8 mouse cellular contexts compared by ENCODE assay signal in the genomic region with DNA sequence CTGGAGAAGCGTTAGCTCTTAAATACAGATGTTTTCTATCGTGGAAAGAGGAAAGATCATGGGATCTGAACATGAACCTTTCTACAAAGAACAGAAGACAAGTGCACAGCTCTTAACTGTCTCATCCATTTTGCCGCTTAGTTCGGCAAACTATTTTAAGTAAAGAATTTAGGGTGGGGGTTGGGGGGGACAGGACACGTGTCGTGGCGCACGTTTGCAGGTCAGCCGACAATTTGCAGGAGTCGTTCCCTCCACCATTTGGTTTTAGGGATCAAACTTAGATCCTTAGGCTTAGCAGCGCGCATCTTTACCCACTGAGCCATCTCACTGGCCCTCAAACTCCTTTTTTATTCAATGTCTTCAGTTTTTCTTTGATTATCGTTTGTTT. TPM values are rescaled to one million over a fixed set of nuclear protein-coding genes. Genes with fewer than 3 reads are reported as not detected.
DNase-seq lines count a peak whose midpoint lies in the region; ATAC-seq and TF ChIP-seq lines count a peak whose summit lies in the region.

No protein-coding gene starts in this region.

- H3K9me3 ChIP-seq in embryonic facial prominence, embryonic 10.5 days, result no peaks in the 10 kb centered on the region
- no peaks in the 10 kb centered on the region for H3K9me3 ChIP-seq in hindbrain, embryonic 14.5 days (ENCODE audit: control insufficient read depth, low read length)
- no peaks in the 10 kb centered on the region for H3K9me3 ChIP-seq in midbrain, embryonic 15.5 days

- under 1% methylated on average over 13 of the region's 13 CpGs for whole genome bisulfite sequencing in embryonic facial prominence, embryonic 10.5 days
- WGBS in hindbrain, embryonic 14.5 days, result 3% methylated on average over 13 of the region's 13 CpGs
- WGBS in midbrain, embryonic 15.5 days, result under 1% methylated on average over 13 of the region's 13 CpGs

- H3K27ac ChIP-seq in layer of hippocampus, adult 2 months, result peak overlapping the region; percentile 93
- peak overlapping the region; percentile 99 for H3K27ac ChIP-seq in embryonic facial prominence, embryonic 10.5 days (replicated peaks)
- 0 out of 2 replicates have a peak overlapping the region, but pooled peaks have one; percentile 100 for H3K27ac ChIP-seq in hindbrain, embryonic 14.5 days
- peak overlapping the region; percentile 99 for H3K27ac ChIP-seq in midbrain, embryonic 15.5 days

- peak overlapping the region; percentile 82 for H3K4me2 ChIP-seq in hindbrain, embryonic 14.5 days (replicated peaks)
- H3K4me2 ChIP-seq in midbrain, embryonic 15.5 days, result peak overlapping the region; percentile 63

- ATAC-seq in hindbrain, embryonic 14.5 days (ENCODE audit: low FRiP score), result no peak
- no peak for ATAC-seq in midbrain, embryonic 15.5 days (replicated peaks)

- H3K9ac ChIP-seq in hindbrain, embryonic 14.5 days, result peak overlapping the region; percentile 98
- peak overlapping the region; percentile 96 for H3K9ac ChIP-seq in midbrain, embryonic 15.5 days

- no peaks in the 10 kb centered on the region for H3K36me3 ChIP-seq in embryonic facial prominence, embryonic 10.5 days (replicated peaks)
- H3K36me3 ChIP-seq in hindbrain, embryonic 14.5 days (replicated peaks; ENCODE audit: control insufficient read depth, insufficient read depth), result no peaks in the 10 kb centered on the region
- no peaks in the 10 kb centered on the region for H3K36me3 ChIP-seq in midbrain, embryonic 15.5 days (replicated peaks)

- H3K27me3 ChIP-seq in embryonic facial prominence, embryonic 10.5 days (replicated peaks; ENCODE audit: low read depth, poor library complexity, severe bottlenecking), result no peaks in the 10 kb centered on the region
- no peaks in the 10 kb centered on the region for H3K27me3 ChIP-seq in hindbrain, embryonic 14.5 days (ENCODE audit: control insufficient read depth, insufficient read depth, low read length)
- H3K27me3 ChIP-seq in midbrain, embryonic 15.5 days (replicated peaks), result no peaks in the 10 kb centered on the region

- no peak for DNase-seq in layer of hippocampus, adult 2 months (ENCODE audit: low spot score in 2 of 2)
- DNase-seq in layer of hippocampus, postnatal 25 days (ENCODE audit: extremely low spot score in 1 of 2, low spot score in 1 of 2), result no peak
- no peak for DNase-seq in embryonic facial prominence, embryonic 10.5 days (ENCODE audit: low spot score)
- DNase-seq in hindbrain, embryonic 14.5 days (ENCODE audit: low spot score), result no peak
- no peak for DNase-seq in adrenal gland, postnatal 4 days (ENCODE audit: low spot score in 2 of 2)
- DNase-seq in urinary bladder, adult 2 months (ENCODE audit: low spot score), result no peak
- no peak for DNase-seq in spleen, postnatal 14 days (ENCODE audit: low spot score in 2 of 2)

- H3K4me3 ChIP-seq in layer of hippocampus, adult 2 months, result peak overlapping the region; percentile 61
- H3K4me3 ChIP-seq in embryonic facial prominence, embryonic 10.5 days, result peak overlapping the region; percentile 92
- peak overlapping the region; percentile 84 for H3K4me3 ChIP-seq in hindbrain, embryonic 14.5 days (replicated peaks; ENCODE audit: low read length)
- peak overlapping the region; percentile 91 for H3K4me3 ChIP-seq in midbrain, embryonic 15.5 days

- peaks cover 47% of the 10 kb centered on the region for H3K4me1 ChIP-seq in embryonic facial prominence, embryonic 10.5 days
- H3K4me1 ChIP-seq in hindbrain, embryonic 14.5 days (replicated peaks; ENCODE audit: control insufficient read depth, insufficient read depth, low read length), result peaks cover 40% of the 10 kb centered on the region
- H3K4me1 ChIP-seq in midbrain, embryonic 15.5 days, result peaks cover 43% of the 10 kb centered on the region

- TF ChIP-seq CTCF in layer of hippocampus, adult 2 months (conservative IDR thresholded peaks at IDR 0.05), result no peak

RNA-seq across cellular contexts. Expression of a gene that starts 0.6 kb away (rescaled TPM):
- 10 to 100 TPM; 54.2 to 62.2 TPM for total RNA-seq in layer of hippocampus, adult 2 months (2021)
- total RNA-seq in layer of hippocampus, postnatal 25 days (2021), result 10 to 100 TPM; 42.9 to 54.3 TPM
- polyA plus RNA-seq in embryonic facial prominence, embryonic 10.5 days (2016; fragmentation: Nextera tagmentation; extraction: Ambion mirVana), result 6.9 and 7.0 TPM in 2 replicates
- polyA plus RNA-seq in hindbrain, embryonic 14.5 days (2014; fragmentation: Nextera tagmentation; extraction: Ambion mirVana), result 8.0 and 8.8 TPM in 2 replicates
- polyA plus RNA-seq in midbrain, embryonic 15.5 days (2015; fragmentation: Nextera tagmentation; extraction: Ambion mirVana), result 8.7 and 9.1 TPM in 2 replicates
- total RNA-seq in adrenal gland, postnatal 4 days (2021), result 10 to 100 TPM; 46.5 to 52.7 TPM
- 9.2 and 17.4 TPM in 2 replicates for polyA plus RNA-seq in urinary bladder, adult 2 months (2012; rRNA removed)
